Mouse (Mus musculus) E14TG2a.4 (cell line): ENCODE measurements at regions not wholly inside any gene's neighbourhood (a gene's known extent, or its start where the extent isn't known, plus 50 kb on each side); places are given as distances from the start of the nearest gene placed in this dataset.
"Not testable (repeated sequence)": the region's sequence is repeated elsewhere in the genome, so short reads cannot be mapped to it uniquely, and the experiment has no call there.

ENCODE experiments used
- CTCF ChIP-seq: conservative IDR thresholded peaks from 2 replicates; pipeline ENCODE4 v1.5.1; 2014; ENCODE audit warnings: low read length
- NANOG ChIP-seq: IDR thresholded peaks from 2 replicates; pipeline ENCODE4 v1.6.1; 2014; ENCODE audit warnings: borderline replicate concordance, low read length, mixed read lengths
- POU5F1 ChIP-seq: IDR thresholded peaks from 2 replicates; pipeline ENCODE4 v1.6.1; 2014; ENCODE audit warnings: low read length, borderline replicate concordance

DNA sequence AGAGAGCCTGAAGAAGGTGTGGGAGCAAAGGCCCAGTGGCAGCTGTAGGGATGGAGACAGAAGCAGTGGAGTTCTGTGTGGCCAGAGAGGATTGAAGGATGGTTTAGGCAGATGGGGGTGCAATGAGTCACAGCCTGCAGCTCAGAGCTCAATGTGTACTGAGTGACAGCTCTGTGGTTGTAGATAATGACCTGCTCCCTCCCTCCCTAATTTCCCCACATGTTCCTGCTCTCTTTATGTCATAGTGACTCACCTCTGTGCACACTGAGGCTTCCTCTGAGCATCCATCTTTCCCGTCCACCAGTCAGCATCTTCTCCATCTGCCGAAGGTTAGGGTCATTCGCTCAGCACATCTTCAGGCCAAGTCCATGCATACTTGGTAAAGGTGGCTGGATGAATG lies 222.4 kb downstream of the Hpcal1 start:
- TF ChIP-seq CTCF, NANOG, POU5F1: not testable (repeated sequence)
